Comparison of ENCODE assay signal across 9 mouse cellular contexts in genomic region chr7:30972426-30973250, GRCm38 (mm10). TPM values are rescaled to one million over a fixed set of nuclear protein-coding genes. Genes with fewer than 3 reads are reported as not detected.
DNase-seq lines count a peak whose midpoint lies in the region; ATAC-seq lines count a peak whose summit lies in the region.
"Had no signal": no experiment of that assay in that cellular context is flagged by ENCODE, and none has a peak within 500 bp of the region (broad histone marks: within the 10 kb centered on the region; RNA-seq: fewer than 3 reads in every experiment).

No protein-coding gene starts in this region.

- H3K27ac ChIP-seq in heart, embryonic 12.5 days (ENCODE audit: poor library complexity, severe bottlenecking), result no peak overlapping the region
- H3K27ac ChIP-seq in brown adipose tissue, adult 24 weeks (replicated peaks; ENCODE audit: low read depth, low read length), result no peak overlapping the region
- H3K27ac ChIP-seq in hindbrain, embryonic 16.5 days (ENCODE audit: low read depth, low read length), result peak overlapping the region; percentile 9; the same call in 1 of the 2 replicates
- H3K27ac ChIP-seq in midbrain, embryonic 12.5 days (replicated peaks), result no peak overlapping the region

- H3K4me1 ChIP-seq in heart, embryonic 12.5 days (replicated peaks), result peaks cover 10% of the 10 kb centered on the region
- H3K4me1 ChIP-seq in brown adipose tissue, adult 24 weeks (ENCODE audit: control insufficient read depth, insufficient read depth, insufficient read length, low read length), result no peaks in the 10 kb centered on the region
- H3K4me1 ChIP-seq in hindbrain, embryonic 16.5 days (ENCODE audit: control insufficient read depth, insufficient read depth, low read depth, low read length), result peaks cover 6% of the 10 kb centered on the region; the same call in 1 of the 2 replicates
- peaks cover 10% of the 10 kb centered on the region for H3K4me1 ChIP-seq in midbrain, embryonic 12.5 days

- WGBS in heart, embryonic 12.5 days, result 5% methylated on average over 41 of the region's 41 CpGs
- WGBS in hindbrain, embryonic 16.5 days, result 4% methylated on average over 41 of the region's 41 CpGs
- 2% methylated on average over 41 of the region's 41 CpGs for WGBS in midbrain, embryonic 12.5 days

- peak overlapping the region; percentile 79 for H3K4me2 ChIP-seq in heart, embryonic 12.5 days
- peak overlapping the region; percentile 57 for H3K4me2 ChIP-seq in hindbrain, embryonic 16.5 days (ENCODE audit: low read length)
- peak overlapping the region; percentile 59 for H3K4me2 ChIP-seq in midbrain, embryonic 12.5 days (replicated peaks)

- peaks cover 22% of the 10 kb centered on the region for H3K27me3 ChIP-seq in heart, embryonic 12.5 days (replicated peaks)
- peaks cover 13% of the 10 kb centered on the region for H3K27me3 ChIP-seq in hindbrain, embryonic 16.5 days (replicated peaks; ENCODE audit: control insufficient read depth, insufficient read depth, low read length)
- peaks cover 22% of the 10 kb centered on the region for H3K27me3 ChIP-seq in midbrain, embryonic 12.5 days

- peak overlapping the region; percentile 64 for H3K9ac ChIP-seq in heart, embryonic 12.5 days
- H3K9ac ChIP-seq in hindbrain, embryonic 16.5 days (ENCODE audit: low read depth, low read length), result peak overlapping the region; percentile 36; the same call in 1 of the 2 replicates
- H3K9ac ChIP-seq in midbrain, embryonic 12.5 days (replicated peaks), result peak overlapping the region; percentile 41; the same call in 1 of the 2 replicates

- peak; percentile 9; the same call in 1 of the 2 replicates for ATAC-seq in heart, embryonic 12.5 days (ENCODE audit: insufficient number of reproducible peaks, low FRiP score)
- ATAC-seq in hindbrain, embryonic 16.5 days, result peak; percentile 31; the same call in 1 of the 2 replicates
- ATAC-seq in midbrain, embryonic 12.5 days (ENCODE audit: low FRiP score, low read depth), result peak; percentile 32; the same call in 1 of the 2 replicates

- no peaks in the 10 kb centered on the region for H3K9me3 ChIP-seq in heart, embryonic 12.5 days (replicated peaks)
- no peaks in the 10 kb centered on the region for H3K9me3 ChIP-seq in hindbrain, embryonic 16.5 days (ENCODE audit: control insufficient read depth, low read length)
- no peaks in the 10 kb centered on the region for H3K9me3 ChIP-seq in midbrain, embryonic 12.5 days

- intact Hi-C loops in heart, postnatal 36 days (cut with DNase I), result loop anchor here (2.0 to 5.0 kb wide), 4 partner anchors 16 to 385 kb away; partner anchors contain the start of genes Kmt2b, Tmem147 and Usf2

- DNase-seq in heart, postnatal 36 days, result no peak
- DNase-seq in thymus, postnatal 36 days, result no peak
- DNase-seq in layer of hippocampus, postnatal 25 days (ENCODE audit: extremely low spot score in 1 of 2, low spot score in 1 of 2), result no peak
- DNase-seq in layer of hippocampus, postnatal 36 days, result no peak

- H3K4me3 ChIP-seq in heart, embryonic 12.5 days, result peak overlapping the region; percentile 50
- peak overlapping the region; percentile 49 for H3K4me3 ChIP-seq in brown adipose tissue, adult 24 weeks (ENCODE audit: insufficient read depth, low read depth, low read length)
- peak overlapping the region; percentile 35 for H3K4me3 ChIP-seq in hindbrain, embryonic 16.5 days (ENCODE audit: low read length)
- peak overlapping the region; percentile 40 for H3K4me3 ChIP-seq in midbrain, embryonic 12.5 days

- H3K36me3 ChIP-seq in heart, embryonic 12.5 days, result no peaks in the 10 kb centered on the region
- no peaks in the 10 kb centered on the region for H3K36me3 ChIP-seq in hindbrain, embryonic 16.5 days (ENCODE audit: control insufficient read depth, insufficient read depth, low read length)
- H3K36me3 ChIP-seq in midbrain, embryonic 12.5 days, result no peaks in the 10 kb centered on the region

RNA-seq across cellular contexts. Expression of gene Lsr, which starts 0.6 kb away (rescaled TPM):
- 13.1 and 13.8 TPM in 2 replicates for polyA plus RNA-seq in heart, embryonic 12.5 days (2016; fragmentation: Nextera tagmentation; extraction: Ambion mirVana)
- total RNA-seq in heart, postnatal 36 days (2021), result 1 to 10 TPM; 3.7 to 5.1 TPM
- 1.1 TPM in 1 of 2 replicates, not detected in the other for polyA plus RNA-seq in brown adipose tissue, adult 24 weeks (2012; ENCODE audit: insufficient read depth, insufficient read length, missing spikeins)
- 24.1 and 27.8 TPM in 2 replicates for polyA plus RNA-seq in hindbrain, embryonic 16.5 days (2015; fragmentation: Nextera tagmentation; extraction: Ambion mirVana)
- 16.1 and 17.5 TPM in 2 replicates for polyA plus RNA-seq in midbrain, embryonic 12.5 days (2016; fragmentation: Nextera tagmentation; extraction: Ambion mirVana)
- total RNA-seq in layer of hippocampus, postnatal 25 days (2021), result 1 to 10 TPM; 6.3 to 8.4 TPM
- 1 to 10 TPM; 7.5 to 7.7 TPM for total RNA-seq in layer of hippocampus, postnatal 36 days (2021)

RNA-seq across cellular contexts. Expression of gene Fam187b, which starts 1.0 kb away (rescaled TPM):
- 0.53 and 0.60 TPM in 2 replicates for polyA plus RNA-seq in heart, embryonic 12.5 days (2016; fragmentation: Nextera tagmentation; extraction: Ambion mirVana)
- total RNA-seq in heart, postnatal 36 days (2021), result under 1 TPM in 1 of 2 experiments, not detected in 1; 0.17 TPM
- not detected in 2 replicates for polyA plus RNA-seq in brown adipose tissue, adult 24 weeks (2012; ENCODE audit: insufficient read depth, insufficient read length, missing spikeins)
- polyA plus RNA-seq in hindbrain, embryonic 16.5 days (2015; fragmentation: Nextera tagmentation; extraction: Ambion mirVana), result 0.63 and 0.82 TPM in 2 replicates
- 0.26 and 0.57 TPM in 2 replicates for polyA plus RNA-seq in midbrain, embryonic 12.5 days (2016; fragmentation: Nextera tagmentation; extraction: Ambion mirVana)
- under 1 TPM; 0.22 to 0.45 TPM for total RNA-seq in layer of hippocampus, postnatal 25 days (2021)
- under 1 TPM; 0.17 to 0.43 TPM for total RNA-seq in layer of hippocampus, postnatal 36 days (2021)
- total RNA-seq: hematopoietic stem cell, adult 5-6 weeks had no signal

RNA-seq across cellular contexts. Expression of gene Usf2, which starts 16.0 kb away (rescaled TPM):
- polyA plus RNA-seq in heart, embryonic 12.5 days (2016; fragmentation: Nextera tagmentation; extraction: Ambion mirVana), result 18.4 and 22.5 TPM in 2 replicates
- total RNA-seq in heart, postnatal 36 days (2021), result 100 to 1,000 TPM; 107 to 112 TPM
- polyA plus RNA-seq in brown adipose tissue, adult 24 weeks (2012; ENCODE audit: insufficient read depth, insufficient read length, missing spikeins), result 66.8 and 103 TPM in 2 replicates
- polyA plus RNA-seq in hindbrain, embryonic 16.5 days (2015; fragmentation: Nextera tagmentation; extraction: Ambion mirVana), result 25.7 and 27.3 TPM in 2 replicates
- polyA plus RNA-seq in midbrain, embryonic 12.5 days (2016; fragmentation: Nextera tagmentation; extraction: Ambion mirVana), result 28.9 and 30.6 TPM in 2 replicates
- total RNA-seq in layer of hippocampus, postnatal 25 days (2021), result 100 to 1,000 TPM; 124 to 126 TPM
- 100 to 1,000 TPM; 116 to 126 TPM for total RNA-seq in layer of hippocampus, postnatal 36 days (2021)

RNA-seq across cellular contexts. Expression of gene Hamp, which starts 28.8 kb away (rescaled TPM):
- polyA plus RNA-seq in heart, embryonic 12.5 days (2016; fragmentation: Nextera tagmentation; extraction: Ambion mirVana), result not detected in 2 replicates
- total RNA-seq in heart, postnatal 36 days (2021), result 10 to 100 TPM; 20.2 to 36.3 TPM
- polyA plus RNA-seq in brown adipose tissue, adult 24 weeks (2012; ENCODE audit: insufficient read depth, insufficient read length, missing spikeins), result 4.4 TPM in 1 of 2 replicates, not detected in the other
- polyA plus RNA-seq in hindbrain, embryonic 16.5 days (2015; fragmentation: Nextera tagmentation; extraction: Ambion mirVana), result not detected in 2 replicates
- not detected in 2 replicates for polyA plus RNA-seq in midbrain, embryonic 12.5 days (2016; fragmentation: Nextera tagmentation; extraction: Ambion mirVana)
- total RNA-seq in layer of hippocampus, postnatal 25 days (2021), result not detected
- not detected for total RNA-seq in layer of hippocampus, postnatal 36 days (2021)
- total RNA-seq: hematopoietic stem cell, adult 5-6 weeks had no signal

RNA-seq across cellular contexts. Expression of gene Hamp2, which starts 48.2 kb away (rescaled TPM):
- not detected in 2 replicates for polyA plus RNA-seq in heart, embryonic 12.5 days (2016; fragmentation: Nextera tagmentation; extraction: Ambion mirVana)
- 1 to 10 TPM; 2.9 to 4.6 TPM for total RNA-seq in heart, postnatal 36 days (2021)
- not detected in 2 replicates for polyA plus RNA-seq in brown adipose tissue, adult 24 weeks (2012; ENCODE audit: insufficient read depth, insufficient read length, missing spikeins)
- 0.44 TPM in 1 of 2 replicates, not detected in the other for polyA plus RNA-seq in hindbrain, embryonic 16.5 days (2015; fragmentation: Nextera tagmentation; extraction: Ambion mirVana)
- polyA plus RNA-seq in midbrain, embryonic 12.5 days (2016; fragmentation: Nextera tagmentation; extraction: Ambion mirVana), result not detected in 2 replicates
- total RNA-seq in layer of hippocampus, postnatal 25 days (2021), result not detected
- not detected for total RNA-seq in layer of hippocampus, postnatal 36 days (2021)
- total RNA-seq: hematopoietic stem cell, adult 5-6 weeks had no signal
